Mouse (Mus musculus): ENCODE data around the gene Gm29110.
"Not testable (repeated sequence)": the region's sequence is repeated elsewhere in the genome, so short reads cannot be mapped to it uniquely, and the experiment has no call there.

- not testable (repeated sequence) for TF ChIP-seq POLR2A (IDR thresholded peaks at IDR 0.05; ENCODE audit: low read depth, low read length); CTCF (conservative IDR thresholded peaks at IDR 0.05; ENCODE audit: insufficient read depth, insufficient read length, low read depth, low read length)
These were observed at the start of gene Gm29110 for GRCm38 (mm10) chrY:74470231-74470630.
